Comparison of ENCODE assay signal across 10 mouse cellular contexts in genomic region chr10:78787566-78788087, GRCm38 (mm10). TPM values are rescaled to one million over a fixed set of nuclear protein-coding genes. Genes with fewer than 3 reads are reported as not detected.
DNase-seq lines count a peak whose midpoint lies in the region; ATAC-seq and TF ChIP-seq lines count a peak whose summit lies in the region.
"Had no signal": no experiment of that assay in that cellular context is flagged by ENCODE, and none has a peak within 500 bp of the region (broad histone marks: within the 10 kb centered on the region; RNA-seq: fewer than 3 reads in every experiment).

No protein-coding gene starts in this region.

- H3K36me3 ChIP-seq in liver, embryonic 15.5 days (replicated peaks) = no peaks in the 10 kb centered on the region

- ATAC-seq in liver, embryonic 15.5 days (ENCODE audit: insufficient read depth) = no peak

- H3K4me1 ChIP-seq in liver, embryonic 15.5 days (replicated peaks) = no peaks in the 10 kb centered on the region
- H3K4me1 ChIP-seq in olfactory bulb, adult 2 months (ENCODE audit: control insufficient read depth, insufficient read depth, low read length) = peaks cover 4% of the 10 kb centered on the region; the same call in 1 of the 2 replicates

- no peaks in the 10 kb centered on the region for H3K27me3 ChIP-seq in liver, embryonic 15.5 days

- peak; percentile 80 for DNase-seq in ES-CJ7 (ENCODE audit: low read depth, low spot score)
- peak; percentile 85 to 87 for DNase-seq in cerebellum, postnatal 14 days
- peak; percentile 89 to 90 for DNase-seq in frontal cortex, postnatal 10 days (ENCODE audit: low spot score in 2 of 2)
- peak; percentile 73 for DNase-seq in heart, postnatal 4 days
- peak; percentile 87 to 93 for DNase-seq in layer of hippocampus, adult 18-20 months (ENCODE audit: low spot score in 2 of 2)
- peak; percentile 33 for DNase-seq in urinary bladder, adult 2 months (ENCODE audit: low spot score)

- H3K9ac ChIP-seq in liver, embryonic 15.5 days = no peak overlapping the region

- no peak overlapping the region for H3K4me3 ChIP-seq in liver, embryonic 15.5 days (replicated peaks)
- peak overlapping the region; percentile 60 for H3K4me3 ChIP-seq in olfactory bulb, adult 2 months (ENCODE audit: insufficient read depth, low read depth, low read length)
- H3K4me3 ChIP-seq: myocyte had no signal

- TF ChIP-seq CTCF in olfactory bulb, adult 2 months (IDR thresholded peaks at IDR 0.05; ENCODE audit: insufficient read depth, low read depth, low read length) = no peak

- H3K9me3 ChIP-seq in liver, embryonic 15.5 days (replicated peaks) = no peaks in the 10 kb centered on the region

- peak; percentile 90 for TF ChIP-seq POLR2A in olfactory bulb, adult 2 months (IDR thresholded peaks at IDR 0.05; ENCODE audit: insufficient read depth, low read depth, low read length)

- 11% methylated on average over 22 of the region's 22 CpGs for WGBS in liver, embryonic 15.5 days (ENCODE audit: insufficient replicate concordance)
- 6% methylated on average over 22 of the region's 22 CpGs for WGBS in olfactory bulb, adult 2 months

- no peak overlapping the region for H3K27ac ChIP-seq in liver, embryonic 15.5 days (replicated peaks)
- H3K27ac ChIP-seq in olfactory bulb, adult 2 months (ENCODE audit: insufficient read depth, low read depth, low read length) = peak overlapping the region; percentile 91

- peak overlapping the region; percentile 29; the same call in 1 of the 2 replicates for H3K4me2 ChIP-seq in liver, embryonic 15.5 days

RNA-seq across cellular contexts. Expression of gene Slc1a6, which starts 7.3 kb away (rescaled TPM):
- total RNA-seq in heart, postnatal 4 days (2021) = under 1 TPM; 0.43 to 0.63 TPM
- 10 to 100 TPM; 11.0 to 13.7 TPM for total RNA-seq in layer of hippocampus, adult 18-20 months (2021)
- 0.12 and 0.17 TPM in 2 replicates for polyA plus RNA-seq in liver, embryonic 15.5 days (2015; fragmentation: Nextera tagmentation; extraction: Ambion mirVana)
- polyA plus RNA-seq in olfactory bulb, adult 2 months (2012; ENCODE audit: insufficient read depth, insufficient read length, low replicate concordance, missing spikeins) = not detected in 2 replicates
- 1.3 and 1.4 TPM in 2 replicates for polyA plus RNA-seq in urinary bladder, adult 2 months (2012; rRNA removed)

RNA-seq across cellular contexts. Expression of gene Ccdc105, which starts 34.8 kb away (rescaled TPM):
- total RNA-seq in heart, postnatal 4 days (2021) = not detected
- under 1 TPM; 0.56 to 0.72 TPM for total RNA-seq in layer of hippocampus, adult 18-20 months (2021)
- not detected in 2 replicates for polyA plus RNA-seq in liver, embryonic 15.5 days (2015; fragmentation: Nextera tagmentation; extraction: Ambion mirVana)
- polyA plus RNA-seq in olfactory bulb, adult 2 months (2012; ENCODE audit: insufficient read depth, insufficient read length, low replicate concordance, missing spikeins) = not detected in 2 replicates
- 0.03 TPM in 1 of 2 replicates, not detected in the other for polyA plus RNA-seq in urinary bladder, adult 2 months (2012; rRNA removed)
- total RNA-seq: CH12.LX had no signal
- polyA plus RNA-seq: myocyte had no signal

Comparison
In these comparisons a context has a peak if more than half of its experiments do, and no peak if none do; other contexts are left out.
1. DNase-seq: peak in every context shown above with its lines; median percentile 90 in layer of hippocampus, adult 18-20 months; 90 in frontal cortex, postnatal 10 days; 86 in cerebellum, postnatal 14 days; 80 in ES-CJ7; 73 in heart, postnatal 4 days; 33 in urinary bladder, adult 2 months.